Mouse (Mus musculus) intestine, postnatal 0 days (tissue): ENCODE results near the gene Tgfb3. TPM values are rescaled to one million over a fixed set of nuclear protein-coding genes. Genes with fewer than 3 reads are reported as not detected.

ENCODE experiments used
- ATAC-seq: fragments of 200-750 bp; cut with Nextera tagmentation; 2 replicates; pipeline ENCODE4 v1.8.0; 2017; ENCODE audit warnings: mild to moderate bottlenecking, moderate TSS enrichment, moderate library complexity
- H3K27ac ChIP-seq: fragments of 300-500 bp; sonication (generic); 2 replicates; pipeline ENCODE4 v1.5.1; 2014; ENCODE audit warnings: mild to moderate bottlenecking, low read depth, low read length, moderate library complexity
- H3K27me3 ChIP-seq: fragments of 300-500 bp; sonication (generic); replicated peaks from 2 replicates; pipeline ENCODE4 v1.6.1; 2014; ENCODE audit warnings: low read length, mixed read lengths; ENCODE audit not compliant: control insufficient read depth, insufficient read depth
- H3K36me3 ChIP-seq: fragments of 300-500 bp; sonication (generic); 2 replicates; pipeline ENCODE4 v1.6.1; 2014; ENCODE audit warnings: mild to moderate bottlenecking, moderate library complexity; ENCODE audit not compliant: control insufficient read depth, insufficient read depth
- H3K4me1 ChIP-seq: fragments of 300-500 bp; sonication (generic); replicated peaks from 2 replicates; pipeline ENCODE4 v1.6.1; 2014; ENCODE audit warnings: antibody characterized with exemption, low read length, mixed read lengths; ENCODE audit not compliant: control insufficient read depth, insufficient read depth
- H3K4me2 ChIP-seq: fragments of 300-500 bp; sonication (generic); replicated peaks from 2 replicates; pipeline ENCODE4 v1.6.1; 2014; ENCODE audit warnings: low read depth, mild to moderate bottlenecking, moderate library complexity
- H3K4me3 ChIP-seq: fragments of 300-500 bp; sonication (generic); 2 replicates; pipeline ENCODE4 v1.5.1; 2014; ENCODE audit warnings: low read depth, low read length
- H3K9ac ChIP-seq: fragments of 300-500 bp; sonication (generic); 2 replicates; pipeline ENCODE4 v1.6.1; 2014; ENCODE audit warnings: mild to moderate bottlenecking, low read depth, low read length
- H3K9me3 ChIP-seq: fragments of 300-500 bp; sonication (generic); 2 replicates; pipeline ENCODE4 v1.6.1; 2016; ENCODE audit warnings: mixed run types; ENCODE audit not compliant: control insufficient read depth
- CTCF ChIP-seq: sonication (generic); IDR thresholded peaks from 2 replicates; pipeline ENCODE4 v1.5.1; 2016; ENCODE audit warnings: low read depth, mild to moderate bottlenecking, control low read depth, antibody characterized with exemption, moderate library complexity
- WGBS: fragments of 180-500 bp; shearing (Covaris S2); extraction: QIAGEN DNeasy Blood & Tissue Kit; methylation state at CpG from one replicate; pipeline ENCODE4 v1.1.7; 2014; 5-methylcytosine and 5-hydroxymethylcytosine counted together
- polyA plus RNA-seq: library from polyadenylated mRNA; unstranded; fragments of >200 nt; fragmentation: Nextera tagmentation; extraction: Ambion mirVana; gene quantifications from 2 replicates; pipeline ENCODE4 v1.2.1, GENCODE M21; 2015

Gene Tgfb3
- polyA plus RNA-seq, 1 experiment from 2014 or later: 8.5 TPM

- ATAC-seq: no peak
- 70% methylated on average over 7 of the region's 7 CpGs for WGBS
These were observed 9.2 kb upstream of the Tgfb3 start for GRCm38 (mm10) chr12:86088042-86088441.

DNA sequence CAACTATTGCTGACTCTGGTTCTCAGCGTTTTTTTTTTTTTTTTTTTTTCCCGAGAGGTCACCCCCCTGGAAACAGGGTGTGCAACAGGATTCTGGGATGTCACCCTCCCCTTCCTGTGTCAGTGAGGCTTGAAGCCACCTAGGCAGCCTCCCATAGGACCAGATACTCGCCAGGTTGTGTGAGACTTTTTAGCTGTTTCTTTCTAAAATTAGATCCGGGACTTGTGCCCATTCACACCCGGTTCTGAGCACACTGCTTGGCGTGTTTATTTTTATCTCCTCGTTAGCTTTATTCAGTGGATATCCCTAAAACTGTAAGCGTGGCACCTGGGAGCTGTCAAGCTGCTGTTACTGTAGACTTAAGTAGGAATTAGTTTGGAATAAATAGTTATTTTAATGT is 7.7 kb upstream of the Tgfb3 start:
- 76% methylated on average over 8 of the region's 8 CpGs for WGBS
- ATAC-seq: no peak

More at GRCm38 (mm10) chr12:86088042-86088441, 9.2 kb upstream of the Tgfb3 start:
- H3K4me3 ChIP-seq: no peak overlapping the region
- 0 out of 2 replicates have a peak, but pooled peaks cover 4% of the 10 kb centered on the region for H3K4me1 ChIP-seq
- no peak overlapping the region for H3K4me2 ChIP-seq
- H3K36me3 ChIP-seq: peaks cover 6% of the 10 kb centered on the region; the same call in 1 of the 2 replicates
- H3K27ac ChIP-seq: no peak overlapping the region
- H3K9ac ChIP-seq: no peak overlapping the region
- H3K9me3 ChIP-seq: no peaks in the 10 kb centered on the region
- H3K27me3 ChIP-seq: no peaks in the 10 kb centered on the region
- no peak for TF ChIP-seq CTCF

DNA sequence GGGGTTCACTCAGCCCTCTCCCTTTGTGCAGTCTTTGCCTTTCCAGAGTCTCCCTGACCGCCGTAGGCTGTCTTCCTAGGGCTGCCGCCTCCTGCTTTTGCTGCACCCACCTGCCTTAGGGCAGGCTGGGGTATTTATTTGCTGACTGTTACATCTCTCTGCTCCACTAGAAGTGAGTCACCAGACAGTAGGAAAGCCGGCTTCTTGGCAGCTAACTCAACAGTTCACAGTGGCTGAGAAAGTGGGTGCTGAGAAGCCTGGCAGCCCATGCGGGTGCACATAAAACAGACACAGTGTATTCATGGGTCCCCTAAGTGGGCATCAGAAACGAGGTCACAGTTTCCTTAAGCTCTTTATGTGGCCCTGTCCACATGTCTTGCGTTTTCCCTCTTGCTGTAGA is 7.0 kb upstream of the Tgfb3 start:
- Histone ChIP-seq H3K27me3 (no peaks in the 10 kb centered on the region), H3K9me3 (no peaks in the 10 kb centered on the region), H3K4me2 (no peak overlapping the region), H3K36me3 (peaks cover 6% of the 10 kb centered on the region; the same call in 1 of the 2 replicates), H3K9ac (no peak overlapping the region), H3K4me1 (0 out of 2 replicates have a peak, but pooled peaks cover 6% of the 10 kb centered on the region), H3K27ac (no peak overlapping the region), H3K4me3 (no peak overlapping the region)
- no peak for ATAC-seq
- 88% methylated on average over 7 of the region's 7 CpGs for WGBS
- no peak for TF ChIP-seq CTCF

More for the DNA sequence above, 7.7 kb upstream of the Tgfb3 start:
- no peak for TF ChIP-seq CTCF
- Histone ChIP-seq H3K4me3 (no peak overlapping the region), H3K27ac (no peak overlapping the region), H3K9me3 (no peaks in the 10 kb centered on the region), H3K36me3 (peaks cover 6% of the 10 kb centered on the region; the same call in 1 of the 2 replicates), H3K9ac (no peak overlapping the region), H3K4me1 (0 out of 2 replicates have a peak, but pooled peaks cover 6% of the 10 kb centered on the region), H3K4me2 (no peak overlapping the region), H3K27me3 (no peaks in the 10 kb centered on the region)

DNA sequence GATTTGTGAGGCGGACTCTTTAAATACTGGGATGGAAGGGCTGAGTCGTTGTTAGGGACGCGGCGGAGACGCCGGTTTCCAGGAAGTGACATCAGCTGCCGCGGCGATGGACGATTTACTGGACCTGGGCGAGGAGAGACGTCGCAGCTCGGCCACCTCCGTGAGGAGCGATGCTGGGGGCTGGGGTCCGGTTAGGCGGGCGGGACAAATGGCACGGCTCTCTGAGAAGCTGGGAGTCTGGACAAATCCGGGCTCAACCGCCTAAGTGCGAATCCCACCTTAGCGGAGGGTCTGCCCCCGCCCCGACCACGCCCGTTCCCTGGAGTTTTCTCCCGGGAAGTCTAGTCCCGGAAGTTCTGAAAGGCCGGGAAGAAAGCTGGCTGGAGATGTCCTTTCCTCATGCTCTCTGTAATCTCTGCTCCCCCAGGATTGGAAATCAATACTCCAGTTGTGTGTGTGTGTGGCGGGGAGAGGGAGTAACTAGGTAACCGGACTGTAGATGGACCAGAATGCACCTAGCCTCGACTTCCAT is 3.7 kb upstream of the Tgfb3 start, which contains the start of gene Ift43:
Gene Ift43 (plus strand): TSS at position 61 of the 532 bp plus-strand sequence.
- TF ChIP-seq CTCF: no peak
- H3K9me3 ChIP-seq: no peaks in the 10 kb centered on the region
- H3K9ac ChIP-seq: peak within 1 kb of the TSS; percentile 58
- peak within 1 kb of the TSS; percentile 82 for H3K4me2 ChIP-seq
- H3K36me3 ChIP-seq: no peaks in the 10 kb centered on the region; the same call in 1 of the 2 replicates
- peak within 1 kb of the TSS; percentile 72 for H3K4me3 ChIP-seq
- ATAC-seq: peak; percentile 69
- 0% methylated on average over 35 of the region's 35 CpGs for WGBS
- 0 out of 2 replicates have a peak within 1 kb of the TSS, but pooled peaks have one; percentile 50 for H3K27ac ChIP-seq
- H3K27me3 ChIP-seq: 0 out of 2 replicates have a peak, but pooled peaks cover 4% of the 10 kb centered on the region
- 0 out of 2 replicates have a peak, but pooled peaks cover 6% of the 10 kb centered on the region for H3K4me1 ChIP-seq

- TF ChIP-seq CTCF: peak; percentile 98
- peak overlapping the region; percentile 87 for H3K4me2 ChIP-seq
- H3K9me3 ChIP-seq: no peaks in the 10 kb centered on the region
- peak overlapping the region; percentile 43 for H3K9ac ChIP-seq
- ATAC-seq: peak; percentile 63
- under 1% methylated on average over 31 of the region's 31 CpGs for WGBS
- 0 out of 2 replicates have a peak, but pooled peaks cover 6% of the 10 kb centered on the region for H3K4me1 ChIP-seq
- H3K27ac ChIP-seq: peak overlapping the region; percentile 63
- 0 out of 2 replicates have a peak, but pooled peaks cover 7% of the 10 kb centered on the region for H3K27me3 ChIP-seq
- peak overlapping the region; percentile 49 for H3K4me3 ChIP-seq
- no peaks in the 10 kb centered on the region for H3K36me3 ChIP-seq
These were observed 394 bp upstream of the Tgfb3 start for GRCm38 (mm10) chr12:86079202-86079667.

- 29% methylated on average over 9 of the region's 9 CpGs for WGBS
- ATAC-seq: no peak
- H3K27me3 ChIP-seq: 0 out of 2 replicates have a peak, but pooled peaks cover 7% of the 10 kb centered on the region
- peak overlapping the region; percentile 49 for H3K4me3 ChIP-seq
- H3K36me3 ChIP-seq: no peaks in the 10 kb centered on the region
- H3K4me2 ChIP-seq: peak overlapping the region; percentile 87
- no peaks in the 10 kb centered on the region for H3K9me3 ChIP-seq
- H3K27ac ChIP-seq: peak overlapping the region; percentile 63; the same call in 1 of the 2 replicates
- H3K4me1 ChIP-seq: 0 out of 2 replicates have a peak, but pooled peaks cover 3% of the 10 kb centered on the region
- H3K9ac ChIP-seq: peak overlapping the region; percentile 43
- TF ChIP-seq CTCF: no peak
These were observed 677 bp downstream of the Tgfb3 start for GRCm38 (mm10) chr12:86078176-86078552.
